Mouse (Mus musculus): ENCODE data around the gene Soat2. TPM values are rescaled to one million over a fixed set of nuclear protein-coding genes. Genes with fewer than 3 reads are reported as not detected.

Soat2 gene
- polyA plus RNA-seq, 1 experiment: not detected

DNA sequence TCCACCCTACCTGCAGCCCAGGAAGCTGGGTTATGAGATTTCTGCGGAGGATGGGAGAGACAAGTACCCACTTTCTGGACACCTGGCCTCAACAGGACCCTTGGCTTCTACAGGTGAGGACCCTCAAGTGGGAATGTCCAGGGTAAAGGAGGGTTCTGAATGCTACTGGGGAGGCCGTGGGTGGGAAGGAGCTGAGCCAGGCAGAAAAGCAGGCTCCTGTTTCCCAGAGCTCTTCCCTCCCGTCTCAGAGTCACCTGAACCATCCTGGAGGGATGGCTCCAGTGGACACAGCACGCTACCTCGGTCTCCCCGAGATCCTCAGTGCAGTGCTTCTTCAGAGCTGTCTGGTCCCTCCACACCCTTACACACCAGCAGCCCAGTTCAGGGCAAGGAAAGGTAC is 38.1 kb upstream of the Soat2 start:
- H3K4me3 ChIP-seq (ENCODE audit: insufficient read depth, low read depth, low read length): no peak overlapping the region
- H3K4me1 ChIP-seq (ENCODE audit: control insufficient read depth, insufficient read depth, low read length): peaks cover 33% of the 10 kb centered on the region
- 90% methylated on average over 6 of the region's 6 CpGs for WGBS
- no peak overlapping the region for H3K27ac ChIP-seq (ENCODE audit: insufficient read depth, low read depth, low read length)
- TF ChIP-seq CTCF (IDR thresholded peaks at IDR 0.05; ENCODE audit: insufficient read depth, low read depth, low read length) (no peak), POLR2A (IDR thresholded peaks at IDR 0.05; ENCODE audit: insufficient read depth, low read depth, low read length) (no peak)

DNA sequence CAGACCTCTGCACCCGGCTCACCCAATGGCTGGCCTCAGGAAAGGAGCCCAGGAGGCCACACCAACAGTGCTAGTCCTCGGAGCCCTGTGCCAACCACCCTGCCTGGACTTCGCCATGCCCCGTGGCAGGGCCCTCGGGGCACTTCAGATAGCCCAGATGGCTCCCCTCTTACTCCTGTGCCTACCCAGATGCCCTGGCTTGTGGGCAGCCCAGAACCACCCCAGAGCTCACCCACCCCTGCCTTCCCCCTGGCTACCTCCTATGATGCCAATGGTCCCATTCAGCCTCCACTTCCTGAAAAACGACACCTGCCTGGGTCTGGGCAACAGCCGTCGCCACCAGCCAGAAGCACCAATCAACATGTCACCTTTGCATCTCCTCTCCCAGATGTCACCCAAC is 37.5 kb upstream of the Soat2 start:
- WGBS: 74% methylated on average over 8 of the region's 8 CpGs
- Histone ChIP-seq H3K27ac (ENCODE audit: insufficient read depth, low read depth, low read length) (no peak overlapping the region), H3K4me3 (ENCODE audit: insufficient read depth, low read depth, low read length) (no peak overlapping the region), H3K4me1 (ENCODE audit: control insufficient read depth, insufficient read depth, low read length) (peaks cover 34% of the 10 kb centered on the region)
- no peak for TF ChIP-seq CTCF (IDR thresholded peaks at IDR 0.05; ENCODE audit: insufficient read depth, low read depth, low read length)
- no peak for TF ChIP-seq POLR2A (IDR thresholded peaks at IDR 0.05; ENCODE audit: insufficient read depth, low read depth, low read length)

- H3K4me1 ChIP-seq (ENCODE audit: control insufficient read depth, insufficient read depth, low read length): peaks cover 28% of the 10 kb centered on the region
- no peak overlapping the region for H3K27ac ChIP-seq (ENCODE audit: insufficient read depth, low read depth, low read length)
- TF ChIP-seq POLR2A (IDR thresholded peaks at IDR 0.05; ENCODE audit: insufficient read depth, low read depth, low read length): no peak
- no peak for TF ChIP-seq CTCF (IDR thresholded peaks at IDR 0.05; ENCODE audit: insufficient read depth, low read depth, low read length)
- 90% methylated on average over 4 of the region's 4 CpGs for WGBS
- no peak overlapping the region for H3K4me3 ChIP-seq (ENCODE audit: insufficient read depth, low read depth, low read length)
These were observed 36.7 kb upstream of the Soat2 start for GRCm38 (mm10) chr15:102113674-102114073.

DNA sequence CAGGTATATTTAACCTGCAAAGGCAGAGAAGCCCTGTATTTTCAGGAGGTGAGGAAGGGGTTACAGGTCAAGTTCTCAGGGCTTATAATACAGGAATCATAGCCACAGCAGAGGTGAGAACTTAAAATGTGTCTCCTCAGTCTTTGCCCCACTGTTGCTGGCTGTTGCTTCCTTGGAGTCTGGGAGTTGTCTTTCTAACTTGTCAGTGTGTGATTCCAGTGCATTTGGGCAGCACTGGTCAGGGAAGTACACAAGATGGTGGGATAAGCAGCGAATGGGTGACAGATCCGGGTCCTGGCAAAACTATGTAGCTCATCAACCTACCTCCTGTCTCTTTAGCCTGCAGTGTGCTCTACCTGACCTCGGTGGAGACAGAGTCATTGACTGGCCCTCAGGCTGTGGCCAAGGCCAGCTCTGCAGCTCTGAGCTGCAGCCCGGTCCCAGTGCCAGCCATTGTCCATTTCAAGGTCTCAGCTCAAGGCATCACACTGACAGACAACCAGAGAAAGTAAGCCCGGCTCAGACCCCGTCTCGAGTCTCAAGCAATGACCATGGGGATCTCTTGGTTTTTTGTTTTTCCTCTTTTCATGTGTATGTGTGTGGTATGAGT is 35.6 kb upstream of the Soat2 start:
- no peak overlapping the region for H3K27ac ChIP-seq (ENCODE audit: insufficient read depth, low read depth, low read length)
- WGBS: 75% methylated on average over 7 of the region's 7 CpGs
- peaks cover 21% of the 10 kb centered on the region for H3K4me1 ChIP-seq (ENCODE audit: control insufficient read depth, insufficient read depth, low read length)
- no peak for TF ChIP-seq POLR2A (IDR thresholded peaks at IDR 0.05; ENCODE audit: insufficient read depth, low read depth, low read length)
- no peak overlapping the region for H3K4me3 ChIP-seq (ENCODE audit: insufficient read depth, low read depth, low read length)

GRCm38 (mm10) chr15:102115731-102116231 is 34.5 kb upstream of the Soat2 start:
- H3K27ac ChIP-seq (ENCODE audit: insufficient read depth, low read depth, low read length): no peak overlapping the region
- no peak overlapping the region for H3K4me3 ChIP-seq (ENCODE audit: insufficient read depth, low read depth, low read length)
- 72% methylated on average over 9 of the region's 9 CpGs for WGBS
- peaks cover 26% of the 10 kb centered on the region for H3K4me1 ChIP-seq (ENCODE audit: control insufficient read depth, insufficient read depth, low read length)
- no peak for TF ChIP-seq CTCF (IDR thresholded peaks at IDR 0.05; ENCODE audit: insufficient read depth, low read depth, low read length)
- no peak for TF ChIP-seq POLR2A (IDR thresholded peaks at IDR 0.05; ENCODE audit: insufficient read depth, low read depth, low read length)

- H3K4me3 ChIP-seq (ENCODE audit: insufficient read depth, low read depth, low read length): no peak overlapping the region
- 0 out of 2 replicates have a peak overlapping the region, but pooled peaks have one; percentile 18 for H3K27ac ChIP-seq (ENCODE audit: insufficient read depth, low read depth, low read length)
- WGBS: 28% methylated on average over 11 of the region's 11 CpGs
- H3K4me1 ChIP-seq (ENCODE audit: control insufficient read depth, insufficient read depth, low read length): peaks cover 26% of the 10 kb centered on the region
- TF ChIP-seq POLR2A (IDR thresholded peaks at IDR 0.05; ENCODE audit: insufficient read depth, low read depth, low read length) (no peak), CTCF (IDR thresholded peaks at IDR 0.05; ENCODE audit: insufficient read depth, low read depth, low read length) (no peak)
These were observed 33.4 kb upstream of the Soat2 start for GRCm38 (mm10) chr15:102116753-102117415.

DNA sequence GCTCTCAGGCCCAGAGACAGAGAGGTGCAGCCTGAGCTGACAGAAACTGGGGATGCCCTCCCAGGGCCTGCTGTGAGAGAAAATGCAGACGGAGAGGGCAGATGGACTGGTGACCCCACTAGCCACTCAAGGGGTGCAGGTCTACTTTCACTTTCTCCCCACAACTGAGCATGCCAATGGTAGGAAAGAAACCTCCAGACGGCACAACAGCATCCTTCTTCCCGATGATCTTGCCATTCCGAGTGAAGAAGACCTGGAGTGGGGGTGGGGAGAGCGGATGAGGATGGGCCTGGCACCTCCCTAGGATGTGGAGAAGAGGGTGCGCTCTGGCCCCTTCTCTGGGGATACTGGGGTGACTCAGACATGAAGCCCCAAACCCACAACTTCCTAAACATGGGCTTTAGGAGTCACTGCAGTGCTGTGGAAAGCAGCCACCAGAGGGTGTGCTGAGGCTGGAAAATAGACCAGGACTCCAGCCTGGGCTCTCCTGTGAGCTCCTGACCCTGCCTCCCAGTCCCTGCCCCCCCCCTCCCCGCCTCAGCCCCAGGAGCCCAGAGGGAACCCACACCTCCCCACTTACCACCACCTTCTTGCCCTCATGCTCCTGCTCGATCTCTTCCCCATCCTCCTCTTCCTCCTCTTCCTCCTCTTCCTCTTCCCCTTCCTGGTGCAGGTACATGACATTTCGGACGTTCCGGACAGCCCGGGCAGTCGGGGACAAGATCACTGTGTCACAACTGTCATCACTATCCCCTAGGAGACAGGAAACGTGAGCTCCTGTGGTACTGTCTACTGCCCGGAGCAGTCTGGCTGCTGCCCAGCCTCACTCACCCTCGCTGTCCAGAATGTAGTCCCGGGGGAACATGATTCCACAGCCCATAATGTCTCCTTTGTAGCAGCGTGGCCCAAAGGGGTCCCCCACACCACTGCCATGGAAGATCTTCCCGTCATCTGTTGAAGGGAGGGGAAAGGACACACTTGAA is 32.6 kb upstream of the Soat2 start:
- H3K27ac ChIP-seq (ENCODE audit: insufficient read depth, low read depth, low read length): no peak overlapping the region
- no peak for TF ChIP-seq CTCF (IDR thresholded peaks at IDR 0.05; ENCODE audit: insufficient read depth, low read depth, low read length)
- no peak for TF ChIP-seq POLR2A (IDR thresholded peaks at IDR 0.05; ENCODE audit: insufficient read depth, low read depth, low read length)
- 70% methylated on average over 19 of the region's 19 CpGs for WGBS
- peaks cover 26% of the 10 kb centered on the region for H3K4me1 ChIP-seq (ENCODE audit: control insufficient read depth, insufficient read depth, low read length)
- no peak overlapping the region for H3K4me3 ChIP-seq (ENCODE audit: insufficient read depth, low read depth, low read length)

- Histone ChIP-seq H3K4me3 (ENCODE audit: insufficient read depth, low read depth, low read length) (no peak overlapping the region), H3K27ac (ENCODE audit: insufficient read depth, low read depth, low read length) (no peak overlapping the region), H3K4me1 (ENCODE audit: control insufficient read depth, insufficient read depth, low read length) (peaks cover 26% of the 10 kb centered on the region)
- WGBS: 94% methylated on average over 4 of the region's 4 CpGs
- TF ChIP-seq POLR2A (IDR thresholded peaks at IDR 0.05; ENCODE audit: insufficient read depth, low read depth, low read length) (no peak), CTCF (IDR thresholded peaks at IDR 0.05; ENCODE audit: insufficient read depth, low read depth, low read length) (no peak)
These were observed 31.7 kb upstream of the Soat2 start for GRCm38 (mm10) chr15:102118591-102118990.

Measured in olfactory bulb, adult 2 months (tissue).